Mouse (Mus musculus): ENCODE data around the gene Reep6. TPM values are rescaled to one million over a fixed set of nuclear protein-coding genes. Genes with fewer than 3 reads are reported as not detected.

Gene Reep6
- polyA plus RNA-seq, 1 experiment from 2014 or later = 11.7 TPM

GRCm38 (mm10) chr10:80288097-80288496, 41.7 kb upstream of the Reep6 start:
- no peak overlapping the region for H3K27ac ChIP-seq
- WGBS = 88% methylated on average over 12 of the region's 12 CpGs
- H3K4me1 ChIP-seq (replicated peaks; ENCODE audit: insufficient read depth, low read length) = no peaks in the 10 kb centered on the region
- H3K4me2 ChIP-seq (ENCODE audit: low read length) = no peak overlapping the region
- ATAC-seq (replicated peaks; ENCODE audit: low FRiP score, low read depth) (no peak), DNase-seq (ENCODE audit: low spot score) (no peak)
- no peak overlapping the region for H3K4me3 ChIP-seq (replicated peaks; ENCODE audit: low read depth, low read length)
- no peak for TF ChIP-seq CTCF (IDR thresholded peaks at IDR 0.05; ENCODE audit: low read depth)
- no peaks in the 10 kb centered on the region for H3K9me3 ChIP-seq (replicated peaks; ENCODE audit: low read length)
- H3K9ac ChIP-seq (ENCODE audit: low read depth, low read length) = no peak overlapping the region
- H3K36me3 ChIP-seq (ENCODE audit: insufficient read depth, low read length) = peaks cover 44% of the 10 kb centered on the region
- H3K27me3 ChIP-seq (ENCODE audit: insufficient read depth, low read length) = no peaks in the 10 kb centered on the region

GRCm38 (mm10) chr10:80288657-80289056, 41.1 kb upstream of the Reep6 start:
- Histone ChIP-seq H3K4me3 (replicated peaks; ENCODE audit: low read depth, low read length) (no peak overlapping the region), H3K36me3 (ENCODE audit: insufficient read depth, low read length) (peaks cover 38% of the 10 kb centered on the region), H3K27ac (no peak overlapping the region), H3K9ac (ENCODE audit: low read depth, low read length) (no peak overlapping the region), H3K4me2 (ENCODE audit: low read length) (no peak overlapping the region), H3K4me1 (replicated peaks; ENCODE audit: insufficient read depth, low read length) (no peaks in the 10 kb centered on the region), H3K27me3 (ENCODE audit: insufficient read depth, low read length) (no peaks in the 10 kb centered on the region), H3K9me3 (replicated peaks; ENCODE audit: low read length) (no peaks in the 10 kb centered on the region)
- ATAC-seq (replicated peaks; ENCODE audit: low FRiP score, low read depth) (no peak), DNase-seq (ENCODE audit: low spot score) (no peak)
- 69% methylated on average over 8 of the region's 8 CpGs for WGBS
- peak; percentile 42 for TF ChIP-seq CTCF (IDR thresholded peaks at IDR 0.05; ENCODE audit: low read depth)

- peak; percentile 99 for DNase-seq (ENCODE audit: low spot score)
- peak within 1 kb of the TSS; percentile 99 for H3K9ac ChIP-seq (ENCODE audit: low read depth, low read length)
- under 1% methylated on average over 72 of the region's 72 CpGs for WGBS
These were observed 37.3 kb upstream of the Reep6 start, which contains the start of gene Rps15 for GRCm38 (mm10) chr10:80292251-80293146. Gene Rps15 (plus strand): TSS chr10:80292453.

GRCm38 (mm10) chr10:80293325-80293724, 36.4 kb upstream of the Reep6 start:
- 15% methylated on average over 14 of the region's 14 CpGs for WGBS
- ATAC-seq (replicated peaks; ENCODE audit: low FRiP score, low read depth) = no peak
- H3K27ac ChIP-seq = peak overlapping the region; percentile 95

More at GRCm38 (mm10) chr10:80292251-80293146, 37.3 kb upstream of the Reep6 start, which contains the start of gene Rps15:
- peak within 1 kb of the TSS; percentile 95 for H3K27ac ChIP-seq
- no peaks in the 10 kb centered on the region; the same call in 1 of the 2 replicates for H3K4me1 ChIP-seq (replicated peaks; ENCODE audit: insufficient read depth, low read length)
- H3K9me3 ChIP-seq (replicated peaks; ENCODE audit: low read length) = no peaks in the 10 kb centered on the region
- peak; percentile 77 for TF ChIP-seq CTCF (IDR thresholded peaks at IDR 0.05; ENCODE audit: low read depth)
- ATAC-seq (replicated peaks; ENCODE audit: low FRiP score, low read depth) = peak; percentile 89
- H3K27me3 ChIP-seq (ENCODE audit: insufficient read depth, low read length) = peaks cover 4% of the 10 kb centered on the region; the same call in 1 of the 2 replicates
- peak within 1 kb of the TSS; percentile 97 for H3K4me3 ChIP-seq (replicated peaks; ENCODE audit: low read depth, low read length)
- H3K36me3 ChIP-seq (ENCODE audit: insufficient read depth, low read length) = peaks cover 17% of the 10 kb centered on the region
- peak within 1 kb of the TSS; percentile 90 for H3K4me2 ChIP-seq (ENCODE audit: low read length)

GRCm38 (mm10) chr10:80294311-80294710, 35.4 kb upstream of the Reep6 start:
- Histone ChIP-seq H3K9me3 (replicated peaks; ENCODE audit: low read length) (no peaks in the 10 kb centered on the region), H3K4me2 (ENCODE audit: low read length) (no peak overlapping the region), H3K36me3 (ENCODE audit: insufficient read depth, low read length) (peaks cover 11% of the 10 kb centered on the region; the same call in 1 of the 2 replicates), H3K9ac (ENCODE audit: low read depth, low read length) (no peak overlapping the region), H3K4me1 (replicated peaks; ENCODE audit: insufficient read depth, low read length) (no peaks in the 10 kb centered on the region; the same call in 1 of the 2 replicates), H3K27me3 (ENCODE audit: insufficient read depth, low read length) (peaks cover 17% of the 10 kb centered on the region), H3K4me3 (replicated peaks; ENCODE audit: low read depth, low read length) (no peak overlapping the region), H3K27ac (no peak overlapping the region)
- ATAC-seq (replicated peaks; ENCODE audit: low FRiP score, low read depth) (no peak), DNase-seq (ENCODE audit: low spot score) (no peak)
- 78% methylated on average over 4 of the region's 4 CpGs for WGBS
- TF ChIP-seq CTCF (IDR thresholded peaks at IDR 0.05; ENCODE audit: low read depth) = no peak

More at GRCm38 (mm10) chr10:80293325-80293724, 36.4 kb upstream of the Reep6 start:
- Histone ChIP-seq H3K9me3 (replicated peaks; ENCODE audit: low read length) (no peaks in the 10 kb centered on the region), H3K36me3 (ENCODE audit: insufficient read depth, low read length) (peaks cover 14% of the 10 kb centered on the region; the same call in 1 of the 2 replicates), H3K4me3 (replicated peaks; ENCODE audit: low read depth, low read length) (peak overlapping the region; percentile 97), H3K4me1 (replicated peaks; ENCODE audit: insufficient read depth, low read length) (no peaks in the 10 kb centered on the region; the same call in 1 of the 2 replicates), H3K27me3 (ENCODE audit: insufficient read depth, low read length) (peaks cover 8% of the 10 kb centered on the region; the same call in 1 of the 2 replicates), H3K4me2 (ENCODE audit: low read length) (peak overlapping the region; percentile 90), H3K9ac (ENCODE audit: low read depth, low read length) (peak overlapping the region; percentile 99)
- DNase-seq (ENCODE audit: low spot score) = no peak
- TF ChIP-seq CTCF (IDR thresholded peaks at IDR 0.05; ENCODE audit: low read depth) = peak; percentile 22; the same call in 1 of the 2 replicates

GRCm38 (mm10) chr10:80294788-80295303, 34.9 kb upstream of the Reep6 start:
- no peak overlapping the region for H3K9ac ChIP-seq (ENCODE audit: low read depth, low read length)
- no peaks in the 10 kb centered on the region for H3K9me3 ChIP-seq (replicated peaks; ENCODE audit: low read length)
- 47% methylated on average over 7 of the region's 7 CpGs for WGBS
- no peak overlapping the region for H3K4me3 ChIP-seq (replicated peaks; ENCODE audit: low read depth, low read length)
- H3K4me2 ChIP-seq (ENCODE audit: low read length) = no peak overlapping the region
- H3K27ac ChIP-seq = no peak overlapping the region
- H3K27me3 ChIP-seq (ENCODE audit: insufficient read depth, low read length) = peaks cover 22% of the 10 kb centered on the region
- DNase-seq (ENCODE audit: low spot score) = no peak
- peaks cover 11% of the 10 kb centered on the region; the same call in 1 of the 2 replicates for H3K36me3 ChIP-seq (ENCODE audit: insufficient read depth, low read length)
- no peaks in the 10 kb centered on the region; the same call in 1 of the 2 replicates for H3K4me1 ChIP-seq (replicated peaks; ENCODE audit: insufficient read depth, low read length)
- ATAC-seq (replicated peaks; ENCODE audit: low FRiP score, low read depth) = no peak
- no peak for TF ChIP-seq CTCF (IDR thresholded peaks at IDR 0.05; ENCODE audit: low read depth)
